Mouse (Mus musculus) brain, embryonic 14.5 days (tissue): ENCODE measurements at regions not wholly inside any gene's neighbourhood (a gene's known extent, or its start where the extent isn't known, plus 50 kb on each side); places are given as distances from the start of the nearest gene placed in this dataset.

Experiments used
- CTCF ChIP-seq: fragments of 200-500 bp; IDR thresholded peaks from 2 replicates; pipeline ENCODE4 v1.5.1; 2012; ENCODE audit warnings: inconsistent platforms, mild to moderate bottlenecking, moderate library complexity, borderline replicate concordance; ENCODE audit not compliant: insufficient read depth, insufficient read length; ENCODE audit errors: extremely low read depth
- POLR2A ChIP-seq: fragments of 200-500 bp; IDR thresholded peaks from 2 replicates; pipeline ENCODE4 v1.6.1; 2012; ENCODE audit warnings: mild to moderate bottlenecking, inconsistent platforms, borderline replicate concordance; ENCODE audit not compliant: poor library complexity, insufficient read depth, insufficient read length, severe bottlenecking; ENCODE audit errors: extremely low read depth

- TF ChIP-seq CTCF (no peak), POLR2A (no peak)
Measured at GRCm38 (mm10) chr7:118300678-118301342, 57.3 kb upstream of the Smg1 start.
